Mouse (Mus musculus) megakaryocyte-erythroid progenitor cell, adult 5 weeks (primary cell): ENCODE results near the gene Chrm3. TPM values are rescaled to one million over a fixed set of nuclear protein-coding genes. Genes with fewer than 3 reads are reported as not detected.

Source experiments
- polyA plus RNA-seq: library from polyadenylated mRNA; stranded (reverse); fragments of >175 nt; gene quantifications from 2 replicates; pipeline ENCODE4 v1.2.3, GENCODE M21; 2012

Chrm3 gene
- 0.22 TPM in 1 of 2 replicates, not detected in the other for polyA plus RNA-seq

DNA sequence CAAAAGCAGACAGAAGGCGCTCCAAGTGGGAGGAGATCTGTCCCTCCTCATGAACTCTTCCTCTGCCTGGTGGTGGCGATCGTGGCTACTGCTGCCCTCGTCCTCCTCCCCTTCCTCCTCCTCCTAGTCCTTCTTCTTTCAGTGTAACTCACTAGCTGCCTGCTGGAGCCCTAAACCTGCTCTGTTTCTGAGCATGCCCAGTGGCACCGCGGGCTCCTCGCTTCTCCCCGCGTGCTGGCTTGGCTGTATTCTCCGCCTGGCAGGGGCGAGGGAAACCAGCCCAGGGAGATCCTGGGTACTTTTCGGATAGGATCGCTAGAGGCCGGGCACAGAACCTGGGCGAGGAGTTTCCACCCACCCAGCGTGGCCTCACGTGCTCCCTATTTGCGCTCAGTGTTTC, at the start of gene Chrm3:
Gene Chrm3 (minus strand): TSS at position 71 of the 400 bp plus-strand sequence.

